Mouse (Mus musculus) forebrain, postnatal 0 days (tissue): ENCODE data around the gene Itih1. TPM values are rescaled to one million over a fixed set of nuclear protein-coding genes. Genes with fewer than 3 reads are reported as not detected.
A peak's percentile ranks its signal among the peaks of the same experiment; 100 is the strongest.

ENCODE experiments used
- ATAC-seq: fragments of 200-750 bp; cut with Nextera tagmentation; 2 replicates; pipeline ENCODE4 v1.8.0; 2017; ENCODE audit warnings: mild to moderate bottlenecking, moderate library complexity
- DNase-seq: peaks from one replicate; pipeline ENCODE4 v3.0.0-alpha.2; 2015
- H3K27ac ChIP-seq: fragments of 300-500 bp; sonication (generic); 2 replicates; pipeline ENCODE4 v1.5.1; 2014; ENCODE audit warnings: low read depth, mild to moderate bottlenecking, antibody characterized with exemption, low read length, moderate library complexity, mixed read lengths
- H3K27me3 ChIP-seq: fragments of 300-500 bp; sonication (generic); 2 replicates; pipeline ENCODE4 v1.6.1; 2014; ENCODE audit warnings: mild to moderate bottlenecking, low read length, mixed read lengths; ENCODE audit not compliant: insufficient read depth
- H3K36me3 ChIP-seq: fragments of 300-500 bp; sonication (generic); 2 replicates; pipeline ENCODE4 v1.6.1; 2014; ENCODE audit warnings: mild to moderate bottlenecking, moderate library complexity; ENCODE audit not compliant: insufficient read depth
- H3K4me1 ChIP-seq: fragments of 300-500 bp; sonication (generic); 2 replicates; pipeline ENCODE4 v1.6.1; 2014; ENCODE audit warnings: antibody characterized with exemption; ENCODE audit not compliant: insufficient read depth
- H3K4me2 ChIP-seq: fragments of 300-500 bp; sonication (generic); 2 replicates; pipeline ENCODE4 v1.6.1; 2014; ENCODE audit warnings: low read depth, mild to moderate bottlenecking, moderate library complexity
- H3K4me3 ChIP-seq: fragments of 300-500 bp; sonication (generic); 2 replicates; pipeline ENCODE4 v1.5.1; 2014; ENCODE audit warnings: low read depth, low read length, mixed read lengths
- H3K9ac ChIP-seq: fragments of 300-500 bp; sonication (generic); 2 replicates; pipeline ENCODE4 v1.6.1; 2014; ENCODE audit warnings: mild to moderate bottlenecking
- H3K9me3 ChIP-seq: fragments of 300-500 bp; sonication (generic); 2 replicates; pipeline ENCODE4 v1.6.1; 2016; ENCODE audit warnings: low read length
- CTCF ChIP-seq: sonication (generic); IDR thresholded peaks from 2 replicates; pipeline ENCODE4 v1.5.1; 2016; ENCODE audit warnings: antibody characterized with exemption, control low read depth, low read depth
- WGBS: fragments of 180-500 bp; shearing (Covaris S2); extraction: QIAGEN DNeasy Blood & Tissue Kit; methylation state at CpG from one replicate; pipeline ENCODE4 v1.1.7; 2014; 5-methylcytosine and 5-hydroxymethylcytosine counted together
- polyA plus RNA-seq: library from polyadenylated mRNA; unstranded; fragments of >200 nt; fragmentation: Nextera tagmentation; extraction: Ambion mirVana; gene quantifications from 2 replicates; pipeline ENCODE4 v1.2.1, GENCODE M21; 2015
- total RNA-seq: library from RNA; depleted of rRNA; stranded (reverse); fragments of >200 nt; gene quantifications from 2 replicates; pipeline ENCODE4 v1.2.3, GENCODE M21; 2014; rRNA removed

The Itih1 gene
- total and polyA plus RNA-seq, 2 experiments from 2014 or later = not detected

DNA sequence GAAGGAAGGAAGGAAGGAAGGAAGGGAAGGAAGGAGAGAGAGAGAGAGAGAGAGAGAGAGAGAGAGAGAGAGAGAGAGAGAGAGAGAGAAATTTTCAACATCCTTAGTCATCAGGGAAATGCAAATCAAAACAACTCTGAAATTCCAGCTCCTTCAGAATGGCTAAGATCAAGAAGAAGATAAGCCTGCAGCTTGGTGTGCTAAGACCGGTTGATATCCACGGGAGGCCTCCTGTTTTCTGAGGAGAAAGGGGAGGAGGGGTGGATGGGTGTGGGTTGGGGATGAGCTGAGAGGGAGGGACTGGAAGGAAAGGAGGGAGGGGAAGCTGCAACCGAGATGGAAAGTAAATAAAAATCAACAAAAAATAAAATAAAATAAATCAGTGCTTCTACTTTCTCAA, 57.8 kb downstream of the Itih1 start:
- H3K9me3 ChIP-seq = no peaks in the 10 kb centered on the region
- H3K27me3 ChIP-seq = no peaks in the 10 kb centered on the region
- no peaks in the 10 kb centered on the region for H3K4me1 ChIP-seq
- DNase-seq (no peak), ATAC-seq (no peak)
- H3K36me3 ChIP-seq = no peaks in the 10 kb centered on the region
- WGBS = 23% methylated on average over 3 of the region's 3 CpGs
- TF ChIP-seq CTCF = no peak
- H3K9ac ChIP-seq = no peak overlapping the region
- H3K4me3 ChIP-seq = no peak overlapping the region
- H3K4me2 ChIP-seq = no peak overlapping the region
- H3K27ac ChIP-seq = no peak overlapping the region

DNA sequence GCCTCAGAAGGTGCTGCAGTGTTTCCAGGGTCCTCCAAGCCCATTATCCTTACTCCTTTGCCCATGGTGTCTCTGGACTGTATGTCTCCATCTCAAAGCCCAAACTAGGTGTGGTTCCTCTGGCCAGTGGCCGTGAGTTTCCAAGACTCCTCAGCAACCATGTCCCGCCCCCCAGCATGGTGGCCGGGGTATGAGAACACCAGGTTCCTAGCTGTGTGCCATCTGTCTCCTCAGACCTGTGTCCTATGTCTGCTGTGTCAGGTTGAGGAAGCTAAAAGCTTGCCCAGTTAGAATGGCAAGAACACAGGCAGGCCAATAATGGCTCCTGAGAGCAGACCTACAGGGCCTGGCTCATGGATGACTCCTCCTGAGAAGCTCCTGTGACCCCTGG, 61.4 kb downstream of the Itih1 start:
- Histone ChIP-seq H3K27ac (no peak overlapping the region), H3K36me3 (peaks cover 4% of the 10 kb centered on the region; the same call in 1 of the 2 replicates), H3K27me3 (no peaks in the 10 kb centered on the region), H3K9me3 (no peaks in the 10 kb centered on the region), H3K4me3 (no peak overlapping the region), H3K4me1 (no peaks in the 10 kb centered on the region), H3K4me2 (no peak overlapping the region), H3K9ac (no peak overlapping the region)
- ATAC-seq (no peak), DNase-seq (no peak)
- WGBS = 91% methylated on average over 3 of the region's 3 CpGs
- no peak for TF ChIP-seq CTCF

DNA sequence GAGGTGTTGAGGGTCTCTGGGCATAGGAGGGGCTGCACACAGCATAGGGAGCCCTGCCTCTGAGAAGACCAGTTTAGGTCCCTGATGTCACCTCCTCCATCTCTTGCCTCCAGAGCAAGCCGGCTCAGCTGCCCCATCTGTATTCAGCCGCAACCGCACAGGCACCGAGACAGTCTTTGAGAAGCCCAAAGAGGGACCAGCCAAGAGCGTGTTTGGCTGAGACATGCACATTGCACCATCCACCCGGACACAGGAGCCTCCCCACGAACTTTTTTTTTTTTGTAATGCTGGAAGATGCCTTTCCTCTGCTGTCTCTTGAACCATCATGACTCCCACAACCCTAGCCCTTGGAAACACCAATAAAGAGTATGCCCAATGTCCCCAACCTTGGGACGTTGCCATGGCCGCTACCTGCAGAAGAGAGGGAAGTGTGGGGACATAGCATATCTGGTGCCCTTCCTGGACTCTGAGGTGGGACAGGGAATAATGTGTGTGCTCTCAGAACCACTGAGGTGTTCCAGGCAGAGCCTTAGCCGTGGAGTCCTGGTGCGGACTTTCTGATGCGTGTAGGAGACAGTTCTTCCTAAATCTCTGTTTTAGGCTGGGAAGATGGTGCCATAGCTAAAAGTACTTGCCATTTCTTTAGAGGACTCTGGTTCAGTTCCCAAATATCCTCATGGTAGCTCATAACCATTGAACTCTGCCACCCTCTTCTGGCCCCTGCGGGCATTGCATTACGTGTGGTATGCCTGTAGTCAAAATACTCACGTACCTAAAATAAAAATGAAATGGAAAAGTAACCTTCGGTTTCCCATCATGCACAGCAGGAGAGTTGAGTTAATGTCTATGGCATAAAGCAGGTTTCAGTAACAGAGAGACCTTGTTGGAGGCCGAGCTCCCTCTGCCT, 62.0 kb downstream of the Itih1 start:
- H3K36me3 ChIP-seq = peaks cover 6% of the 10 kb centered on the region
- no peak overlapping the region for H3K9ac ChIP-seq
- DNase-seq (peak; percentile 30), ATAC-seq (no peak)
- no peaks in the 10 kb centered on the region for H3K27me3 ChIP-seq
- H3K27ac ChIP-seq = no peak overlapping the region
- H3K9me3 ChIP-seq = no peaks in the 10 kb centered on the region
- TF ChIP-seq CTCF = peak; percentile 58
- H3K4me3 ChIP-seq = no peak overlapping the region
- no peak overlapping the region for H3K4me2 ChIP-seq
- WGBS = 85% methylated on average over 17 of the region's 17 CpGs
- no peaks in the 10 kb centered on the region for H3K4me1 ChIP-seq

DNA sequence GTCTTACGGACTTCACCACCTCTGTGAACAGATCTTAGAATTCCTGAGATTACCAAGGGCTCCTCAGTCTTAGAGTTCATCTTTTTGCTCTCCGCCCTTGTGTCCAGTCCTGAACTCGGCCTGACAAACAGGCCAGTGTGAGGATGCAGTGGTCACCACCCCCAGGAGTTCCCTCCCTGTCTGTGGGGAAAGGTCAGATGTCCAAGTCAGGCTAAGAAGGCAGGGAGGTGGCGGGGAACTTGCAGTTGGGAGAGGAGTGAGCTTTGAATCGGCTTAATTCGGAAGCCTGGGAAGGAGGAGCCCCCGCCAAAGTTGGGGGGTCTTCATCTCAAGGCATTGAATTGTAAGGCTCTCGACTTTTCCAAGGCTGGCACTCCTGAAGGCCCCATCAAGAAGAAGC, 62.8 kb downstream of the Itih1 start:
- peaks cover 14% of the 10 kb centered on the region for H3K36me3 ChIP-seq
- no peak for TF ChIP-seq CTCF
- no peak for DNase-seq
- no peaks in the 10 kb centered on the region for H3K4me1 ChIP-seq
- no peaks in the 10 kb centered on the region for H3K9me3 ChIP-seq
- ATAC-seq = no peak
- WGBS = 75% methylated on average over 8 of the region's 8 CpGs
- no peak overlapping the region for H3K27ac ChIP-seq
- no peak overlapping the region for H3K9ac ChIP-seq
- no peak overlapping the region for H3K4me3 ChIP-seq
- no peak overlapping the region for H3K4me2 ChIP-seq
- H3K27me3 ChIP-seq = no peaks in the 10 kb centered on the region

DNA sequence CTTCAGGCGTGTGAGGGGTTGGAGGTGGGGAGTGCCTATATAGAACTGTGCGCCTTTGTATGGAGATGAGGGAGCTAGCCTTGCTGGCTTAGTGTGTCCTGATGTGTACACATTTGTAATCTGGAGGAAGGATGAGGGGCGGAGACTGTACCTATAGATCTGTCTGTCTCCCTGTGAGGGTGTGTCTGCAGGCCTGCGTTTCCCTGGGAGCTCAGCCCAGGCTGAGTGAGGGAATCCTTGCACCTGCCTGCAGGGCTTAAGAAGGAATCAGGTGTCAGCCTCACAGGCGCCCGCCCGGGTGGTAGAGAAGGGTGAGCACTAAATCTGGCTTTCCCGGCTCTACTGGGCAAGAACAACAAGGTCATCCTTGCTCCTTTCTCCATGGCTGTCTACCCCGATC, 63.3 kb downstream of the Itih1 start:
- Histone ChIP-seq H3K4me3 (no peak overlapping the region), H3K9me3 (no peaks in the 10 kb centered on the region), H3K4me1 (no peaks in the 10 kb centered on the region), H3K27ac (no peak overlapping the region), H3K36me3 (peaks cover 17% of the 10 kb centered on the region), H3K4me2 (no peak overlapping the region), H3K27me3 (no peaks in the 10 kb centered on the region), H3K9ac (no peak overlapping the region)
- DNase-seq (no peak), ATAC-seq (peak; percentile 5; the same call in 1 of the 2 replicates)
- TF ChIP-seq CTCF = no peak
- 64% methylated on average over 9 of the region's 9 CpGs for WGBS

Other genes with a start within 250 kb of the Itih1 start
- 8.1 and 15.5 TPM in 2 replicates for gene Sfmbt1, start 228.4 kb downstream of the Itih1 start, total RNA-seq
- 9.0 and 13.3 TPM in 2 replicates for gene Sfmbt1, start 228.4 kb downstream of the Itih1 start, polyA plus RNA-seq
- gene Tmem110, start 117.7 kb downstream of the Itih1 start, total RNA-seq = 18.6 and 19.0 TPM in 2 replicates
- 10.2 and 12.0 TPM in 2 replicates for gene Tmem110, start 117.7 kb downstream of the Itih1 start, polyA plus RNA-seq
- gene Mustn1, start 64.1 kb downstream of the Itih1 start, total RNA-seq = 0.52 and 0.85 TPM in 2 replicates
- gene Mustn1, start 64.1 kb downstream of the Itih1 start, polyA plus RNA-seq = 1.2 TPM in 2 replicates
- gene Itih4, start 56.8 kb downstream of the Itih1 start, total RNA-seq = 0.15 TPM in 1 of 2 replicates, not detected in the other
- 0.15 and 0.19 TPM in 2 replicates for gene Itih4, start 56.8 kb downstream of the Itih1 start, polyA plus RNA-seq
- 4.1 and 5.9 TPM in 2 replicates for gene Itih3, start 19.5 kb downstream of the Itih1 start, total RNA-seq
- 2.1 and 4.8 TPM in 2 replicates for gene Itih3, start 19.5 kb downstream of the Itih1 start, polyA plus RNA-seq
- 14.9 and 16.6 TPM in 2 replicates for gene Nek4, start 8.1 kb upstream of the Itih1 start, total RNA-seq
- 7.9 and 14.0 TPM in 2 replicates for gene Nek4, start 8.1 kb upstream of the Itih1 start, polyA plus RNA-seq
- gene Glt8d1, start 58.1 kb upstream of the Itih1 start, total RNA-seq = 44.5 and 54.8 TPM in 2 replicates
- 38.7 and 39.8 TPM in 2 replicates for gene Glt8d1, start 58.1 kb upstream of the Itih1 start, polyA plus RNA-seq
- gene Spcs1, start 58.4 kb upstream of the Itih1 start, total RNA-seq = 217 and 226 TPM in 2 replicates
- gene Spcs1, start 58.4 kb upstream of the Itih1 start, polyA plus RNA-seq = 425 and 543 TPM in 2 replicates
- gene Pbrm1, start 75.8 kb upstream of the Itih1 start, total RNA-seq = 70.6 and 90.9 TPM in 2 replicates
- gene Pbrm1, start 75.8 kb upstream of the Itih1 start, polyA plus RNA-seq = 48.7 and 83.8 TPM in 2 replicates
- gene Gnl3, start 75.9 kb upstream of the Itih1 start, total RNA-seq = 57.3 and 69.6 TPM in 2 replicates
- 64.7 and 84.6 TPM in 2 replicates for gene Gnl3, start 75.9 kb upstream of the Itih1 start, polyA plus RNA-seq
- gene Smim4, start 185.7 kb upstream of the Itih1 start, total RNA-seq = 9.9 and 16.6 TPM in 2 replicates
- gene Smim4, start 185.7 kb upstream of the Itih1 start, polyA plus RNA-seq = 49.1 and 82.7 TPM in 2 replicates
- gene Nt5dc2, start 187.8 kb upstream of the Itih1 start, total RNA-seq = 65.8 and 80.3 TPM in 2 replicates
- 104 and 107 TPM in 2 replicates for gene Nt5dc2, start 187.8 kb upstream of the Itih1 start, polyA plus RNA-seq
- gene Stab1, start 225.4 kb upstream of the Itih1 start, total RNA-seq = 21.9 and 23.3 TPM in 2 replicates
- 7.7 and 11.4 TPM in 2 replicates for gene Stab1, start 225.4 kb upstream of the Itih1 start, polyA plus RNA-seq